Mouse (Mus musculus) bone marrow macrophage, adult 2 months (primary cell): Measurements from ENCODE around the gene Pi4kb.

Experiments used
- CTCF ChIP-seq: IDR thresholded peaks from 2 replicates; pipeline ENCODE4 v1.5.1; 2012; ENCODE audit warnings: low read depth, mild to moderate bottlenecking, low read length, moderate library complexity
- POLR2A ChIP-seq: IDR thresholded peaks from 2 replicates; pipeline ENCODE4 v1.6.1; 2012; ENCODE audit warnings: mild to moderate bottlenecking, low read depth, low read length, borderline replicate concordance

GRCm38 (mm10) chr3:95024551-95024950 is 50.0 kb downstream of the Pi4kb start:
- TF ChIP-seq CTCF, result no peak
- no peak for TF ChIP-seq POLR2A
